Mouse (Mus musculus) MEL (cell line): ENCODE measurements around the gene Lrrc43. TPM values are rescaled to one million over a fixed set of nuclear protein-coding genes. Genes with fewer than 3 reads are reported as not detected.

Source experiments
- DNase-seq: peaks from one replicate; pipeline ENCODE4 v3.0.0; 2011; ENCODE audit warnings: low read depth, low spot score
- H3K27ac ChIP-seq: 2 replicates; pipeline ENCODE4 v1.5.1; 2012; ENCODE audit warnings: low read depth, mild to moderate bottlenecking, control low read depth, low read length, moderate library complexity; ENCODE audit not compliant: control insufficient read depth
- H3K27me3 ChIP-seq, 2 experiments: fragments of 150-350 bp in 1 of 2; sonication (generic) in 1 of 2; 2 replicates each; pipeline ENCODE4 v1.6.1; 2012; ENCODE audit warnings: low read length in 2 of 2, mild to moderate bottlenecking in 2 of 2, improper control_type of control experiment in 1 of 2, moderate library complexity in 1 of 2; ENCODE audit not compliant: insufficient read depth in 2 of 2, control insufficient read depth in 1 of 2
- H3K36me3 ChIP-seq, 2 experiments: 2 replicates each; pipeline ENCODE4 v1.6.1; 2012 to 2014; ENCODE audit warnings: low read length in 2 of 2, improper control_type of control experiment in 1 of 2, inconsistent platforms in 1 of 2, mild to moderate bottlenecking in 1 of 2; ENCODE audit not compliant: insufficient read depth in 2 of 2, control insufficient read depth in 1 of 2
- H3K4me1 ChIP-seq, 2 experiments: fragments of 150-350 bp in 1 of 2; sonication (generic) in 1 of 2; 2 replicates each; pipeline ENCODE4 v1.6.1; 2012; ENCODE audit warnings: low read length in 2 of 2, improper control_type of control experiment in 1 of 2, mild to moderate bottlenecking in 1 of 2; ENCODE audit not compliant: insufficient read depth in 2 of 2, control insufficient read depth in 1 of 2
- H3K4me3 ChIP-seq, 2 experiments: fragments of 150-350 bp in 1 of 2; sonication (generic) in 1 of 2; 2 replicates each; pipeline ENCODE4 v1.5.1; 2012; ENCODE audit warnings: low read depth in 2 of 2, low read length in 2 of 2, mild to moderate bottlenecking in 2 of 2, moderate library complexity in 2 of 2, control low read depth in 1 of 2, improper control_type of control experiment in 1 of 2; ENCODE audit not compliant: control insufficient read depth in 1 of 2, insufficient read depth in 1 of 2
- H3K79me2 ChIP-seq: 2 replicates; pipeline ENCODE4 v1.6.1; 2012; ENCODE audit warnings: mild to moderate bottlenecking, low read length, moderate library complexity; ENCODE audit not compliant: control insufficient read depth, poor library complexity, insufficient read depth
- H3K9ac ChIP-seq: 2 replicates; pipeline ENCODE4 v1.6.1; 2012; ENCODE audit warnings: low read depth, mild to moderate bottlenecking, control low read depth, low read length, moderate library complexity; ENCODE audit not compliant: control insufficient read depth, poor library complexity, severe bottlenecking
- H3K9me3 ChIP-seq: fragments of 150-350 bp; sonication (generic); replicated peaks from 2 replicates; pipeline ENCODE4 v1.6.1; 2012; ENCODE audit warnings: mild to moderate bottlenecking, low read length, improper control_type of control experiment, moderate library complexity; ENCODE audit not compliant: insufficient read depth
- ELF1 ChIP-seq: IDR thresholded peaks from 2 replicates; pipeline ENCODE4 v1.6.1; 2014; ENCODE audit warnings: low read depth, mild to moderate bottlenecking, inconsistent platforms, low read length, improper control_type of control experiment, moderate library complexity
- ETS1 ChIP-seq: IDR thresholded peaks from 2 replicates; pipeline ENCODE4 v1.6.1; 2012; ENCODE audit warnings: low read depth, mild to moderate bottlenecking, inconsistent platforms, low read length, improper control_type of control experiment, moderate library complexity
- GATA1 ChIP-seq: IDR thresholded peaks from 2 replicates; pipeline ENCODE4 v1.6.1; 2011; ENCODE audit warnings: low read depth, low read length, improper control_type of control experiment
- JUND ChIP-seq: IDR thresholded peaks from 2 replicates; pipeline ENCODE4 v1.6.1; 2011; ENCODE audit warnings: low read depth, mild to moderate bottlenecking, improper control_type of control experiment, low read length
- MAX ChIP-seq: IDR thresholded peaks from 2 replicates; pipeline ENCODE4 v1.6.1; 2011; ENCODE audit warnings: low read length, improper control_type of control experiment
- MXI1 ChIP-seq: IDR thresholded peaks from 2 replicates; pipeline ENCODE4 v1.6.1; 2011; ENCODE audit warnings: mild to moderate bottlenecking, low read depth, low read length, improper control_type of control experiment
- MYC ChIP-seq: IDR thresholded peaks from 2 replicates; pipeline ENCODE4 v1.6.1; 2011; ENCODE audit warnings: low read depth, mild to moderate bottlenecking, low read length, improper control_type of control experiment, moderate library complexity
- POLR2A ChIP-seq, 2 experiments: IDR thresholded peaks; 2 replicates each; pipeline ENCODE4 v1.6.1; 2011 to 2012; ENCODE audit warnings: low read length in 2 of 2, mild to moderate bottlenecking in 2 of 2, control low read depth in 1 of 2, improper control_type of control experiment in 1 of 2, low read depth in 1 of 2, moderate library complexity in 1 of 2; ENCODE audit not compliant: control insufficient read depth in 1 of 2, insufficient read depth in 1 of 2, poor library complexity in 1 of 2
- POLR2AphosphoS5 ChIP-seq: IDR thresholded peaks from 2 replicates; pipeline ENCODE4 v1.6.1; 2012; ENCODE audit warnings: low read depth, borderline replicate concordance, mild to moderate bottlenecking, inconsistent platforms, low read length, moderate library complexity, mixed read lengths
- RAD21 ChIP-seq: IDR thresholded peaks from 2 replicates; pipeline ENCODE4 v1.6.1; 2011; ENCODE audit warnings: mild to moderate bottlenecking, low read depth, low read length, improper control_type of control experiment
- SIN3A ChIP-seq: IDR thresholded peaks from 2 replicates; pipeline ENCODE4 v1.6.1; 2012; ENCODE audit warnings: low read length, improper control_type of control experiment, inconsistent platforms
- TBP ChIP-seq: IDR thresholded peaks from 2 replicates; pipeline ENCODE4 v1.8.0; 2011; ENCODE audit warnings: low read depth, low read length, improper control_type of control experiment
- UBTF ChIP-seq: IDR thresholded peaks from 2 replicates; pipeline ENCODE4 v1.6.1; 2012; ENCODE audit warnings: low read depth, mild to moderate bottlenecking, inconsistent platforms, low read length, improper control_type of control experiment, moderate library complexity, borderline replicate concordance; ENCODE audit not compliant: insufficient read depth
- ZMIZ1 ChIP-seq: IDR thresholded peaks from 2 replicates; pipeline ENCODE4 v1.6.1; 2012; ENCODE audit warnings: low read depth, mild to moderate bottlenecking, inconsistent platforms, low read length, improper control_type of control experiment, moderate library complexity
- polyA plus RNA-seq, 2 experiments: library from polyadenylated mRNA; stranded (reverse) in 1 of 2; unstranded in 1 of 2; fragments of >175 nt in 1 of 2; fragments of >200 nt in 1 of 2; gene quantifications; 2 replicates each; pipeline versions ENCODE4 v1.2.1 to v1.2.4; 2012; ENCODE audit warnings: low replicate concordance in 2 of 2, low read depth in 1 of 2; ENCODE audit not compliant: insufficient read length in 2 of 2, insufficient read depth in 1 of 2, missing spikeins in 1 of 2
- total RNA-seq: library from RNA; depleted of rRNA; stranded (reverse); fragments of 300-350 nt; gene quantifications from 2 replicates; pipeline ENCODE4 v1.2.3, GENCODE M21; 2012

Lrrc43 gene
- total and polyA plus RNA-seq, 3 experiments, result not detected

DNA sequence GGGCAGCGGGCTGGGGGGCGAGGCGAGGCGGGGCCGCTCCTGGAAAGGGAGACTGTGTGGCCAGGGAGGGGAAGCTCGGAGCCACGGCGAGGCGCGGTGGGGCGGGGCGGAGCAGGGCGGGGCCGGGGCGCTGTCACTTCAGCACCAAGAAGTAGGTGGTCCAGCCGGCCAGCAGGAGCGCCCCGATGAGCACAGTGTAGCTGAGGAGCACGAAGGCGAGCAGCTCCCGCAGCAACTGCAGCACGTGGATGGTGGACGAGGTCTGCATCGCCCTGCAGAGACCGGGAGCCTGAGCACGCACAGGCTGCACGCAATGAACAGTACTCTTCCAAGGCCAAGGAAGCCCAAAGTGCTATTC lies 35.3 kb downstream of the Lrrc43 start:
- no peak for DNase-seq
- TF ChIP-seq MYC (0 out of 2 replicates have a peak, but pooled peaks have one; percentile 38), TBP (no peak), MXI1 (peak; percentile 89), POLR2AphosphoS5 (no peak), MAX (peak; percentile 82), POLR2A (IDR thresholded peaks at IDR 0.05; ENCODE audit: control insufficient read depth in 1 of 2, insufficient read depth in 1 of 2, low read depth in 1 of 2, low read length in 2 of 2, poor library complexity in 1 of 2) (peak in 1 of 2 experiments; percentile 5; a peak in 1 of 4 replicates), ETS1 (0 out of 2 replicates have a peak, but pooled peaks have one; percentile 4), SIN3A (peak; percentile 77)
- H3K27me3 ChIP-seq, result no peaks in the 10 kb centered on the region
- peaks cover 0 to 4% of the 10 kb centered on the region in 2 experiments; a peak in 2 of 4 replicates for H3K36me3 ChIP-seq
- H3K4me1 ChIP-seq, result peaks cover 3 to 10% of the 10 kb centered on the region in 2 experiments; a peak in 3 of 4 replicates
- H3K9ac ChIP-seq, result peak overlapping the region; percentile 60
- peak overlapping the region; percentile 88 to 99 for H3K4me3 ChIP-seq
- H3K79me2 ChIP-seq, result peaks cover 6% of the 10 kb centered on the region
- no peak overlapping the region; the same call in 1 of the 2 replicates for H3K27ac ChIP-seq
- H3K9me3 ChIP-seq, result no peaks in the 10 kb centered on the region

GRCm38 (mm10) chr5:123525281-123525680 lies 36.2 kb downstream of the Lrrc43 start, which contains the start of gene Gm49027:
Gm49027 (minus strand) TSS chr5:123525488.
- H3K9ac ChIP-seq, result peak within 1 kb of the TSS; percentile 60
- H3K9me3 ChIP-seq, result no peaks in the 10 kb centered on the region
- no peak within 1 kb of the TSS for H3K27ac ChIP-seq
- H3K79me2 ChIP-seq, result peaks cover 6% of the 10 kb centered on the region
- peaks cover 3 to 10% of the 10 kb centered on the region in 2 experiments; a peak in 3 of 4 replicates for H3K4me1 ChIP-seq
- TF ChIP-seq ELF1 (no peak), RAD21 (no peak), SIN3A (0 out of 2 replicates have a peak, but pooled peaks have one; percentile 17), GATA1 (no peak), JUND (no peak)
- TF ChIP-seq, all 39 proteins: peak for 1
- Histone ChIP-seq H3K36me3 (peaks cover 0 to 4% of the 10 kb centered on the region in 2 experiments; a peak in 2 of 4 replicates), H3K4me3 (peak within 1 kb of the TSS; percentile 88 to 99), H3K27me3 (no peaks in the 10 kb centered on the region)
- no peak for DNase-seq

DNA sequence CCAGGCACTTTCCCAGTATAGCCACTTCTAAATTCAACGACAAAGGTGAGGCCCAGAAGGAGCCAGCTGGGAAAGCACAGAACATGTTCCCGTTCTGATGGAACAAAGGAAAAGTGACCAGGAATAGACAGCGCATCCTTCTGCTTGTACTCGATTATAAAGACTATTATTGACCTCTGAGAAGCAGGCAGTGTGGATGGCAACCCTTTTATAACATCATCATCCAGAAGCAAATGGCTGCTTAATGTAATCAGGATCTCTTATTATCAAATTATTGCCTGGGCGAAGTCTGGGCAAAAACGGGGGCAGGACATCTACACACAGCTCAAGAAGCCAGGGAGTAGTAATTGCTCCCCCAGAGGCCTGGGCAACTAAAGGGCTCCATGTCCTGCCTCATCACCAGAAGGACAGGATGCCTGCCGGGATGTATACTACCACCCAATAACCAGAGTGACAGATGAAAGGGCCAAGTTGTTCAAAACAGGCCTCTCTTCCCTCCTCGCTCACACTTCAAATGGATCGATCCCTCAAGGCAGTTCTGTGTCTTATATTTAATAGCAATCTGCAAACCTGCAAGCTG lies 36.9 kb downstream of the Lrrc43 start:
- TF ChIP-seq UBTF (no peak), ZMIZ1 (no peak)
- Histone ChIP-seq H3K9me3 (no peaks in the 10 kb centered on the region), H3K27me3 (no peaks in the 10 kb centered on the region), H3K79me2 (peaks cover 6% of the 10 kb centered on the region), H3K36me3 (peaks cover 0 to 4% of the 10 kb centered on the region in 2 experiments; a peak in 2 of 4 replicates), H3K9ac (no peak overlapping the region), H3K27ac (no peak overlapping the region), H3K4me1 (peaks cover 3 to 10% of the 10 kb centered on the region in 2 experiments; a peak in 3 of 4 replicates), H3K4me3 (no peak overlapping the region)
- no peak for DNase-seq
